Mouse (Mus musculus) midbrain, postnatal 0 days (tissue): ENCODE data around the gene D330020A13Rik. TPM values are rescaled to one million over a fixed set of nuclear protein-coding genes. Genes with fewer than 3 reads are reported as not detected.

ENCODE experiments used
- ATAC-seq: fragments of 200-750 bp; cut with Nextera tagmentation; 2 replicates; pipeline ENCODE4 v1.8.0; 2017; ENCODE audit warnings: moderate number of reproducible peaks, mild to moderate bottlenecking, moderate TSS enrichment, moderate library complexity; ENCODE audit not compliant: low FRiP score
- DNase-seq: peaks from one replicate; pipeline ENCODE4 v3.0.0-alpha.2; 2015; ENCODE audit warnings: low spot score
- H3K27ac ChIP-seq: fragments of 300-500 bp; sonication (generic); 2 replicates; pipeline ENCODE4 v1.5.1; 2014; ENCODE audit warnings: low read depth, mild to moderate bottlenecking, low read length, mixed read lengths
- H3K27me3 ChIP-seq: fragments of 300-500 bp; sonication (generic); 2 replicates; pipeline ENCODE4 v1.6.1; 2014; ENCODE audit warnings: low read length, control low read depth, mixed read lengths; ENCODE audit not compliant: insufficient read depth
- H3K36me3 ChIP-seq: fragments of 300-500 bp; sonication (generic); 2 replicates; pipeline ENCODE4 v1.6.1; 2014; ENCODE audit warnings: low read length, control low read depth, mixed read lengths; ENCODE audit not compliant: insufficient read depth
- H3K4me1 ChIP-seq: fragments of 300-500 bp; sonication (generic); 2 replicates; pipeline ENCODE4 v1.6.1; 2014; ENCODE audit warnings: mild to moderate bottlenecking, control low read depth, antibody characterized with exemption, low read length, mixed read lengths; ENCODE audit not compliant: insufficient read depth
- H3K4me2 ChIP-seq: fragments of 300-500 bp; sonication (generic); 2 replicates; pipeline ENCODE4 v1.6.1; 2014; ENCODE audit warnings: low read depth, mild to moderate bottlenecking, low read length, mixed read lengths; ENCODE audit not compliant: poor library complexity, severe bottlenecking
- H3K4me3 ChIP-seq: fragments of 300-500 bp; sonication (generic); 2 replicates; pipeline ENCODE4 v1.5.1; 2014; ENCODE audit warnings: low read depth, mild to moderate bottlenecking, low read length, moderate library complexity
- H3K9ac ChIP-seq: fragments of 300-500 bp; sonication (generic); replicated peaks from 2 replicates; pipeline ENCODE4 v1.6.1; 2014; ENCODE audit warnings: mild to moderate bottlenecking, low read length, moderate library complexity, mixed read lengths; ENCODE audit not compliant: poor library complexity, severe bottlenecking
- H3K9me3 ChIP-seq: fragments of 300-500 bp; sonication (generic); 2 replicates; pipeline ENCODE4 v1.6.1; 2016; ENCODE audit warnings: low read length, control low read depth
- CTCF ChIP-seq: IDR thresholded peaks from 2 replicates; pipeline ENCODE4 v1.5.1; 2016; ENCODE audit warnings: antibody characterized with exemption, mild to moderate bottlenecking
- WGBS: fragments of 180-500 bp; shearing (Covaris S2); extraction: QIAGEN DNeasy Blood & Tissue Kit; methylation state at CpG from one replicate; pipeline ENCODE4 v1.1.7; 2014; 5-methylcytosine and 5-hydroxymethylcytosine counted together
- polyA plus RNA-seq: library from polyadenylated mRNA; unstranded; fragments of >200 nt; fragmentation: Nextera tagmentation; extraction: Ambion mirVana; gene quantifications from 2 replicates; pipeline ENCODE4 v1.2.1, GENCODE M21; 2015
- total RNA-seq: library from RNA; depleted of rRNA; stranded (reverse); fragments of >200 nt; gene quantifications from 2 replicates; pipeline ENCODE4 v1.2.3, GENCODE M21; 2014; rRNA removed

Gene D330020A13Rik
- total and polyA plus RNA-seq, 2 experiments from 2014 or later = 0.20 TPM; not detected in 1

DNA sequence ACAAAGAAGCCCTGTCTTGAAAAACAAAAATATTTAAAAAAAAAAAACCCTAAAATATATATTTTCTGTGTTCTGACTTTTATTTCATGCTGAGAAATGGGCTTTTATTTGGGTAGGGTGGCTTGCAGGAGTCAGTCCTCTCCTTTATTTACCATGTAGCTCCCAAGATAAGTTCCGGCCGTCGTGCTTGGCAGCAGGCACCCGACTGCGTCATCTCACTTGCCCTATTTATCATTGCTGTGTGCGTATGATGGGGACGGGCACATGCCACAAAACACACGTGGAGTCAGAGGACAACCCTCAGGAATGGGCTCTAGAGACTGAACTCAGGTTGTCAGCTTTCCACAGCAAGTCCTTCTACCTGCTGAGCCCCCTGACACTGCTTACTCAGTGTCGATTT, 25.0 kb downstream of the D330020A13Rik start:
- no peak for ATAC-seq
- Histone ChIP-seq H3K36me3 (no peaks in the 10 kb centered on the region), H3K4me2 (no peak overlapping the region), H3K9ac (no peak overlapping the region), H3K27ac (no peak overlapping the region), H3K27me3 (no peaks in the 10 kb centered on the region), H3K4me1 (no peaks in the 10 kb centered on the region), H3K4me3 (no peak overlapping the region), H3K9me3 (no peaks in the 10 kb centered on the region)
- TF ChIP-seq CTCF = no peak
- no peak for DNase-seq
- 92% methylated on average over 9 of the region's 9 CpGs for WGBS

GRCm38 (mm10) chr6:120320369-120320768, 26.2 kb downstream of the D330020A13Rik start:
- Histone ChIP-seq H3K36me3 (no peaks in the 10 kb centered on the region), H3K4me3 (no peak overlapping the region), H3K9ac (no peak overlapping the region), H3K9me3 (no peaks in the 10 kb centered on the region), H3K4me2 (no peak overlapping the region), H3K27me3 (no peaks in the 10 kb centered on the region), H3K27ac (no peak overlapping the region), H3K4me1 (no peaks in the 10 kb centered on the region)
- TF ChIP-seq CTCF = no peak
- WGBS = 54% methylated on average over 2 of the region's 2 CpGs
- DNase-seq = no peak
- ATAC-seq = no peak

GRCm38 (mm10) chr6:120324295-120324927, 30.2 kb downstream of the D330020A13Rik start:
- H3K4me1 ChIP-seq = no peaks in the 10 kb centered on the region
- H3K27me3 ChIP-seq = no peaks in the 10 kb centered on the region
- H3K27ac ChIP-seq = no peak overlapping the region
- H3K36me3 ChIP-seq = peaks cover 11% of the 10 kb centered on the region; the same call in 1 of the 2 replicates
- ATAC-seq (no peak), DNase-seq (peak; percentile 91)
- peak; percentile 97 for TF ChIP-seq CTCF
- H3K4me2 ChIP-seq = no peak overlapping the region
- H3K4me3 ChIP-seq = no peak overlapping the region
- H3K9me3 ChIP-seq = no peaks in the 10 kb centered on the region
- 34% methylated on average over 6 of the region's 6 CpGs for WGBS
- H3K9ac ChIP-seq = no peak overlapping the region

GRCm38 (mm10) chr6:120332351-120332750, 38.2 kb downstream of the D330020A13Rik start:
- H3K36me3 ChIP-seq = peaks cover 17% of the 10 kb centered on the region
- ATAC-seq (no peak), DNase-seq (no peak)
- H3K9ac ChIP-seq = no peak overlapping the region
- 82% methylated on average over 2 of the region's 2 CpGs for WGBS
- TF ChIP-seq CTCF = peak; percentile 67
- H3K4me3 ChIP-seq = no peak overlapping the region
- H3K27me3 ChIP-seq = no peaks in the 10 kb centered on the region
- no peaks in the 10 kb centered on the region for H3K9me3 ChIP-seq
- H3K4me1 ChIP-seq = no peaks in the 10 kb centered on the region
- H3K4me2 ChIP-seq = no peak overlapping the region
- H3K27ac ChIP-seq = no peak overlapping the region

GRCm38 (mm10) chr6:120343992-120344391, 49.8 kb downstream of the D330020A13Rik start:
- Histone ChIP-seq H3K9me3 (no peaks in the 10 kb centered on the region), H3K4me1 (no peaks in the 10 kb centered on the region), H3K9ac (no peak overlapping the region), H3K36me3 (0 out of 2 replicates have a peak, but pooled peaks cover 2% of the 10 kb centered on the region), H3K27me3 (no peaks in the 10 kb centered on the region), H3K27ac (no peak overlapping the region), H3K4me2 (no peak overlapping the region), H3K4me3 (no peak overlapping the region)
- no peak for DNase-seq
- TF ChIP-seq CTCF = no peak
- ATAC-seq = no peak
- WGBS = 51% methylated on average over 1 of the region's 1 CpGs

Other genes with a start within 250 kb of the D330020A13Rik start
- not detected in 2 replicates for gene Ninj2, start 201.0 kb upstream of the D330020A13Rik start, total RNA-seq
- not detected in 2 replicates for gene Ninj2, start 201.0 kb upstream of the D330020A13Rik start, polyA plus RNA-seq
- 0.61 and 0.82 TPM in 2 replicates for gene B4galnt3, start 195 bp downstream of the D330020A13Rik start, total RNA-seq
- 0.06 and 0.16 TPM in 2 replicates for gene B4galnt3, start 195 bp downstream of the D330020A13Rik start, polyA plus RNA-seq
- 14.0 and 28.0 TPM in 2 replicates for gene Kdm5a, start 69.8 kb downstream of the D330020A13Rik start, total RNA-seq
- 18.3 and 21.7 TPM in 2 replicates for gene Kdm5a, start 69.8 kb downstream of the D330020A13Rik start, polyA plus RNA-seq
- gene Ccdc77, start 70.0 kb downstream of the D330020A13Rik start, total RNA-seq = 5.9 and 10.7 TPM in 2 replicates
- 6.4 and 6.7 TPM in 2 replicates for gene Ccdc77, start 70.0 kb downstream of the D330020A13Rik start, polyA plus RNA-seq
- gene Il17ra, start 168.9 kb downstream of the D330020A13Rik start, total RNA-seq = 2.1 and 4.9 TPM in 2 replicates
- 2.0 and 2.3 TPM in 2 replicates for gene Il17ra, start 168.9 kb downstream of the D330020A13Rik start, polyA plus RNA-seq
- 27.2 and 30.5 TPM in 2 replicates for gene Tmem121b, start 199.4 kb downstream of the D330020A13Rik start, total RNA-seq
- gene Tmem121b, start 199.4 kb downstream of the D330020A13Rik start, polyA plus RNA-seq = 2.5 and 2.7 TPM in 2 replicates
- gene Hdhd5, start 237.0 kb downstream of the D330020A13Rik start, total RNA-seq = 35.2 and 39.3 TPM in 2 replicates
- 14.0 and 16.6 TPM in 2 replicates for gene Hdhd5, start 237.0 kb downstream of the D330020A13Rik start, polyA plus RNA-seq